Mouse (Mus musculus) neural tube, embryonic 11.5 days (tissue): ENCODE data around the gene Rassf2. TPM values are rescaled to one million over a fixed set of nuclear protein-coding genes. Genes with fewer than 3 reads are reported as not detected.

Source experiments
- ATAC-seq: fragments of 200-750 bp; cut with Nextera tagmentation; 2 replicates; pipeline ENCODE4 v1.8.0; 2017; ENCODE audit warnings: moderate number of reproducible peaks, mild to moderate bottlenecking, moderate TSS enrichment, moderate library complexity; ENCODE audit not compliant: insufficient read depth, low FRiP score, low TSS enrichment
- DNase-seq: peaks from one replicate; pipeline ENCODE4 v3.0.0-alpha.2; 2015; ENCODE audit warnings: low spot score
- H3K27ac ChIP-seq: fragments of 300-500 bp; sonication (generic); 2 replicates; pipeline ENCODE4 v1.5.1; 2014; ENCODE audit warnings: low read depth, mild to moderate bottlenecking, low read length
- H3K27me3 ChIP-seq: fragments of 300-500 bp; sonication (generic); 2 replicates; pipeline ENCODE4 v1.6.1; 2014; ENCODE audit warnings: mild to moderate bottlenecking, low read length, mixed read lengths; ENCODE audit not compliant: control insufficient read depth, insufficient read depth
- H3K36me3 ChIP-seq: fragments of 300-500 bp; sonication (generic); 2 replicates; pipeline ENCODE4 v1.6.1; 2014; ENCODE audit warnings: mild to moderate bottlenecking, low read length, moderate library complexity, mixed read lengths; ENCODE audit not compliant: control insufficient read depth, insufficient read depth
- H3K4me1 ChIP-seq: fragments of 300-500 bp; sonication (generic); 2 replicates; pipeline ENCODE4 v1.6.1; 2014; ENCODE audit warnings: low read length, mixed read lengths; ENCODE audit not compliant: control insufficient read depth, insufficient read depth
- H3K4me2 ChIP-seq: fragments of 300-500 bp; sonication (generic); 2 replicates; pipeline ENCODE4 v1.6.1; 2014; ENCODE audit warnings: low read depth, mild to moderate bottlenecking, moderate library complexity
- H3K4me3 ChIP-seq: fragments of 300-500 bp; sonication (generic); 2 replicates; pipeline ENCODE4 v1.5.1; 2014; ENCODE audit warnings: low read depth, low read length
- H3K9ac ChIP-seq: fragments of 300-500 bp; sonication (generic); 2 replicates; pipeline ENCODE4 v1.6.1; 2014; ENCODE audit warnings: mild to moderate bottlenecking, low read length
- H3K9me3 ChIP-seq: fragments of 300-500 bp; sonication (generic); 2 replicates; pipeline ENCODE4 v1.6.1; 2016; ENCODE audit warnings: low read length; ENCODE audit not compliant: control insufficient read depth
- WGBS: fragments of 180-500 bp; shearing (Covaris S2); extraction: QIAGEN DNeasy Blood & Tissue Kit; methylation state at CpG from one replicate; pipeline ENCODE4 v1.1.7; 2014; 5-methylcytosine and 5-hydroxymethylcytosine counted together
- polyA plus RNA-seq: library from polyadenylated mRNA; unstranded; fragments of >200 nt; fragmentation: Nextera tagmentation; extraction: Ambion mirVana; gene quantifications from 2 replicates; pipeline ENCODE4 v1.2.1, GENCODE M21; 2014

The Rassf2 gene
- polyA plus RNA-seq, 1 experiment from 2014 or later = 26.0 TPM

DNA sequence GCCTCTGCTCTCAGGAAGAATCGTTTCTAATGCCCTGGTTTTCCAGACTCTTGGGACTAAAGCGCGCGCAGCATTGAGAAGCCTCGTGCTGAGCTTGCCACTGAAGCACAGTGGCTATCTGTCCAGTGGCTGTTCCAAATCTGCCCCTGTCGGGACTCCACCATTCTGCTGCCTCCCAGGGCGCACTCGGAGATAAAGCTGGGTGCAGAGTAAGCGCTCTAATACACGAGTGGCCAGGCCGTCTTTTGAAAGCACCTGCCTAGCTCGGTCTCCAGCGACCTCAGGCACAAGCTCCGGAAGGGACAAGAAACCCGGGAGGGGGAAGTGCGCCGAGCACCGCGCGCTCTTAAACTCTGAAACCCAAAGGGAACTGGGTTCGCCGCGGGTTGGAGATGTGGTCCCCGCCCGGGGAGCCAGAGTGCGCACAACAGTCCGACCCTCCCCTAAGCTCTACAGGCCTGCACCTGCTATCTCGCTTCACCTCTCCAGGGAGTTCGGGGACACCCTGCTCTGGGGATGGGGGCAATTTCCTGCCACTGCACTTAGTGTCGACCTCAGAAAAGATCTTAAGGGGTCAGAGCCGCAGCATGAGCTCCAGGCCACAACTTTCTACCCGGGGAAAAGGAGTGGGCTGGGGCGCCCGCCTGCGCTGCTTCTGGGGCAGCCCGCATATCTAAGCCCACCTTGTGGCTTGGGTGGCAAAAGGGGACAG, 1.0 kb downstream of the Rassf2 start:
- DNase-seq = peak; percentile 53
- peak; percentile 39 for ATAC-seq
- Histone ChIP-seq H3K4me2 (peak overlapping the region; percentile 93), H3K27me3 (no peaks in the 10 kb centered on the region), H3K36me3 (no peaks in the 10 kb centered on the region), H3K4me1 (peaks cover 6% of the 10 kb centered on the region; the same call in 1 of the 2 replicates), H3K9ac (peak overlapping the region; percentile 72), H3K27ac (no peak overlapping the region), H3K4me3 (peak overlapping the region; percentile 59), H3K9me3 (no peaks in the 10 kb centered on the region)
- under 1% methylated on average over 36 of the region's 36 CpGs for WGBS

DNA sequence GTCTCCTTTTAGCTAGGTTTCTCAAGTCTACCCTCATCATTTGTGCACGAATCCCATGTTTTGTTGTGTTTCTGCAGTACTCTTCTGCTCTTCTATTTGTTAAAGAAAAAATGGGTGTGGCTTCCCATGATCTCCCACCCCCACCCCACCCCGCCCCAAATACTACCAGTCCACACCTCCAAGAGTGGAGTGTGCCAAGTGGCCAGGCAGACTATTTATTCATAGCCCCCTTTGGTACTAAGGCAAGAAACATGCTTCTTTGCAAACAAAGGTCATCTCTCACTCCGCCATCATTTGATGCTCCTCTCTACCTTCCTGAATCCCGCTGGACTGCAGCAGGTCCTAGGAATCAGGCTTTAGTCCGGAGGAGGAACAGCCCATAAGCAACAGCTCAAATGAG, 2.0 kb downstream of the Rassf2 start:
- Histone ChIP-seq H3K27me3 (no peaks in the 10 kb centered on the region), H3K9ac (0 out of 2 replicates have a peak overlapping the region, but pooled peaks have one; percentile 0), H3K4me3 (peak overlapping the region; percentile 59), H3K27ac (no peak overlapping the region), H3K4me1 (peaks cover 6% of the 10 kb centered on the region; the same call in 1 of the 2 replicates), H3K9me3 (no peaks in the 10 kb centered on the region), H3K4me2 (peak overlapping the region; percentile 93), H3K36me3 (no peaks in the 10 kb centered on the region)
- DNase-seq = no peak
- ATAC-seq = no peak
- 50% methylated on average over 5 of the region's 5 CpGs for WGBS

DNA sequence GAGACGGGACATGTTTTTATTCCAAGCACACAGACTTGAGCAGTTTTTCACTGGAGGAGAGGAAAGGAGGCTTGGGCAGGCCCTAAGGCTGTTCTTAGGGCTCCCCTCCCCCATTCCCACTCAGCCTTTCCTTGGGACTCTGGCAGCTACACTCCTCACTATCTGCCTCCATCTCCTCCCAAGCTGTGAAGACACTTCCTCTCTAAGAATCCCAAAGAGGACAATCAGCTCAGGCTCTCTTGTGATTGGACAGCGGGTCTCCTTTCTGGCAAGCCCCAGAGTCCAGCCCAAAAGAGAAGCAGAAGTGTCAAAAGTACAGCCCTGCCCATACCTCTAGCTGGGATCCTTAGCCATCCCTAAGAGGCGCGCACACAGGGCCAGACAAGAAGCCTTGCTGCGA, 2.7 kb downstream of the Rassf2 start:
- WGBS = 58% methylated on average over 5 of the region's 5 CpGs
- peak overlapping the region; percentile 93 for H3K4me2 ChIP-seq
- no peak for ATAC-seq

DNA sequence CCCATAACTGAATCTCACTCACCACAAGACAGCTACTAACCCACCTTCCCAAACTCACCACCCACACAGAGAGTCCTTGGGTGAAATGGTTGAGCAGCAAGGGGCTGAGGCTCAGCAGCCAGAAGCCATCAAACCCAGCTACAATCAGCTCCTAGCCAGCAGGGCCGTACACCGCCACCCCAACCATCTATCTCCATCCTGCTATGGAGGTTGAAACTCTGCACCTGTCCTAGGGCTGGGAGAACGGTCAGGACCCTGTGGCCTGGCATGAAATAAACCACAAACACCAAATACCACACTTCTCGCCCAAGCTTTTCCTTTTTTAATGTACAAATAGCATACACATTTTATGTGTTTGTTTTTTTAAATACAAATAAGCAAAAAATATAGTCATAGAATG, 6.0 kb downstream of the Rassf2 start:
- no peak overlapping the region for H3K27ac ChIP-seq
- no peaks in the 10 kb centered on the region for H3K36me3 ChIP-seq
- no peak overlapping the region for H3K4me2 ChIP-seq
- H3K4me1 ChIP-seq = 0 out of 2 replicates have a peak, but pooled peaks cover 3% of the 10 kb centered on the region
- no peak for ATAC-seq
- DNase-seq = no peak
- H3K9ac ChIP-seq = no peak overlapping the region
- H3K4me3 ChIP-seq = no peak overlapping the region
- H3K9me3 ChIP-seq = no peaks in the 10 kb centered on the region
- 90% methylated on average over 4 of the region's 4 CpGs for WGBS
- no peaks in the 10 kb centered on the region for H3K27me3 ChIP-seq

More for the DNA sequence above, 2.7 kb downstream of the Rassf2 start:
- Histone ChIP-seq H3K9ac (no peak overlapping the region), H3K36me3 (no peaks in the 10 kb centered on the region), H3K9me3 (no peaks in the 10 kb centered on the region), H3K4me3 (no peak overlapping the region), H3K27me3 (no peaks in the 10 kb centered on the region), H3K4me1 (peaks cover 6% of the 10 kb centered on the region; the same call in 1 of the 2 replicates), H3K27ac (no peak overlapping the region)
- DNase-seq = peak; percentile 17

DNA sequence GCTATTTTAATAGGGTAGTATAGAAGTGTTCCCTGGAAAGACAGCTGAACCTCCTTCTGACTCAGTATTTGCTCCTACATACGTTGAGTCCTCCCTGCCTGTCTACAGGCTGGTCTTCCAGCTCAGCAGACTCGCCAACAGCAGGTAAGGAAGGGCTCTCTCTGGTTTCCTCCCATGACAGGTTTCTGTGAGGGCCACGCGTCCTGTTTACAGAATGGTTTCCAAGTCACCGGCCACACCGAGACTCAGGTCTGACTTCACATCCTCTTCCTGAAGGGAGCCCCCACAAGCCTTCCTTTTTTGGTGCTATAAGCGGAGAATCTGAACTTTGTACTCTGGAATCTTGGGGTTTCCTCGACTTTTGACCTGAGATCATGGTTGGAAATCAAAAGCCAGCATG, 7.4 kb downstream of the Rassf2 start:
- no peak overlapping the region for H3K4me2 ChIP-seq

DNA sequence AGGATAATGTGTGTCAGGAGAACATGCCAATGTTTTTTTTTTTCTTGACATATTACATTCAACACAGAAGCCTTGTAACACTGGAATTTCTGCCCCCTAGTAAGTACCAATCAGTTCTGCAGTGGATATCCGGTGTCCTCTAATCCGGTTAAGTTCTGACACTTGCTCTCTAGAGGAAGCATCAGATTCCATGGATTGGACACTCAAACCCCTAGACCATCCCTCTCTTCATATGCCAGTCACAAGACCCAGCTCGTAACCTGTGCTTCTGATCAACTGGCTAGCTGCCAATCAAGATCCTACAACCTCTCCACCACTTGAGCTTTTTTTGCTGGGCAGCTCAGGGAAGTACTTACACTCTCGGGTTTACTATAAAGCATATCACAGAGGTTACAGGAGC, 8.4 kb downstream of the Rassf2 start:
- 92% methylated on average over 4 of the region's 4 CpGs for WGBS
- H3K4me2 ChIP-seq = no peak overlapping the region
- ATAC-seq (no peak), DNase-seq (no peak)
- no peaks in the 10 kb centered on the region for H3K27me3 ChIP-seq
- H3K9me3 ChIP-seq = no peaks in the 10 kb centered on the region
- H3K27ac ChIP-seq = no peak overlapping the region
- no peaks in the 10 kb centered on the region for H3K36me3 ChIP-seq
- no peaks in the 10 kb centered on the region for H3K4me1 ChIP-seq
- H3K4me3 ChIP-seq = no peak overlapping the region
- no peak overlapping the region for H3K9ac ChIP-seq

More for the DNA sequence above, 7.4 kb downstream of the Rassf2 start:
- Histone ChIP-seq H3K4me1 (0 out of 2 replicates have a peak, but pooled peaks cover under 1% of the 10 kb centered on the region), H3K4me3 (no peak overlapping the region), H3K9ac (no peak overlapping the region), H3K27me3 (no peaks in the 10 kb centered on the region), H3K36me3 (no peaks in the 10 kb centered on the region), H3K9me3 (no peaks in the 10 kb centered on the region), H3K27ac (no peak overlapping the region)
- no peak for DNase-seq
- WGBS = 84% methylated on average over 8 of the region's 8 CpGs
- no peak for ATAC-seq

DNA sequence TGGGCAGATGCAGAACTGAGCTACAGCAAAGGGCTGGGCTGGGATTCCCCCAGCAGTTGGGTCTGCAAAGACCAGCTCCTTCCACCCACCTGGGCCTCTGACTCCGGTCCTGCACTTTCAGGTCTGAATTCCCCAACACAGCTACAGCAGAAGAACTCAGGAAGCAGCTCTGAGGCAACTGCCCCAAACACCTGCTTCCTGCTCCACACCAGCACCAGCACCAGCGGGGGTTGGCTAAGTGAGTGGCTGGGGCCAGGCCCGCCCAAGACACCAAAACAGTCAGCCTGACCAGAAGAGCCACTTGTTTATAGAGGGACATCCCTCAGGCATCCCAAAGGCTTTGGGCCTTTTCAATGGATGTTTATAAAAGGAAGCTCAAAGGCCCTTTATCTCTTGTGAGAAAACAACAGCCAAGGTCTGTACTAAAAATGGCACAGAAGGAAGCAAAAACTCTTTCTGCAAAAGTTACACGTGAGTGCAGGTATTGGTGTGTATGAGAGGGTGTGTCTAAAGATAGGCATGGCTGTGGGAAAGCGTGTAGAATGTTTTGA, 9.0 kb downstream of the Rassf2 start:
- no peak overlapping the region for H3K4me2 ChIP-seq
- no peaks in the 10 kb centered on the region for H3K9me3 ChIP-seq
- H3K36me3 ChIP-seq = no peaks in the 10 kb centered on the region
- ATAC-seq = no peak
- H3K4me1 ChIP-seq = no peaks in the 10 kb centered on the region
- no peak overlapping the region for H3K4me3 ChIP-seq
- no peak for DNase-seq
- no peak overlapping the region for H3K27ac ChIP-seq
- 67% methylated on average over 5 of the region's 5 CpGs for WGBS
- no peak overlapping the region for H3K9ac ChIP-seq
- no peaks in the 10 kb centered on the region for H3K27me3 ChIP-seq

DNA sequence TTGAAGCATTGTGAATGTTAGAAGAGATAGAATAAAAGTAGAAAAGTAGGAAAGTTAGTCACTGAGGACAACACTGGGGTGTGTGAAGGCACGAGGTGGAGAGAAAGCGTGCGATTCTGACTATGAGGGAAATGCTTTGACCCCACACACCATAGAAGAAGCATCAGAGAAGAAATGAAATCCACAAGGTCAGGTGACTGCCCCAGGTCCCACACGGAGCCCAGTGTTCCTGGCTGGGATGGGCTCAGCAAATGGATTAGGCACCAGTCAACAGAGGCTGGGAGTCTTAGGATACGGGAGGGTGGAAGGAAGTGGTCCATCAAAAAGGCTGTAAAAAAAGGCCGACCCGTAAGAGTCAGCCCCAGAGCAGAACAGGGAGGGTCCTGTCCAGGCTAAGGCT, 9.6 kb downstream of the Rassf2 start:
- no peak for DNase-seq
- no peaks in the 10 kb centered on the region for H3K4me1 ChIP-seq
- no peaks in the 10 kb centered on the region for H3K27me3 ChIP-seq
- WGBS = 68% methylated on average over 7 of the region's 7 CpGs
- H3K9me3 ChIP-seq = no peaks in the 10 kb centered on the region
- no peak for ATAC-seq
- no peaks in the 10 kb centered on the region for H3K36me3 ChIP-seq
- H3K9ac ChIP-seq = no peak overlapping the region
- H3K4me2 ChIP-seq = no peak overlapping the region
- no peak overlapping the region for H3K4me3 ChIP-seq
- H3K27ac ChIP-seq = no peak overlapping the region

DNA sequence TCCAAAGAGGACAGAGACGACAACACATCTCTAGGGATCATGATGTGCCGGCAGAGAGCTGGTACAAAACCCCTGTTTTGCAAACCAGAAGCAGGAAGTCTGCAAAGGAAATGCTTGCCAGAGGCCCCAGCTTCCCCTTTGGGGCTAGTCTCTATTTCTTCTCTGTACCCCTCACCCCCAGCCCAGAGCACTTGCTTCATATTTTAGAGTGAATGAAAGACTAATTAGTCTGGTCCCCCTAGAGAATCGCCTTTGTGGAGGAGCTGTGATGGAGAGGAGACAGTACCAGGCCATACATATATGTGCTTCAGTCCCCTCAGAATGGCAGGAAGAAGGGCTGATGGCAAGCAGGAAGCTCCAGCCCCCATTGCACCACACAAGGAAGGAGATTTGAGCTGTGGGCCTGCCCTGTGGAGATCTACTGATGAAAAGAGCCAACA, 10.7 kb downstream of the Rassf2 start:
- Histone ChIP-seq H3K27me3 (no peaks in the 10 kb centered on the region), H3K36me3 (no peaks in the 10 kb centered on the region), H3K27ac (no peak overlapping the region), H3K9ac (no peak overlapping the region), H3K4me1 (no peaks in the 10 kb centered on the region), H3K4me2 (no peak overlapping the region), H3K4me3 (no peak overlapping the region), H3K9me3 (no peaks in the 10 kb centered on the region)
- 93% methylated on average over 3 of the region's 3 CpGs for WGBS
- DNase-seq (no peak), ATAC-seq (no peak)
